Mouse (Mus musculus): ENCODE measurements around the gene Kcnj2.

Gene Kcnj2

DNA sequence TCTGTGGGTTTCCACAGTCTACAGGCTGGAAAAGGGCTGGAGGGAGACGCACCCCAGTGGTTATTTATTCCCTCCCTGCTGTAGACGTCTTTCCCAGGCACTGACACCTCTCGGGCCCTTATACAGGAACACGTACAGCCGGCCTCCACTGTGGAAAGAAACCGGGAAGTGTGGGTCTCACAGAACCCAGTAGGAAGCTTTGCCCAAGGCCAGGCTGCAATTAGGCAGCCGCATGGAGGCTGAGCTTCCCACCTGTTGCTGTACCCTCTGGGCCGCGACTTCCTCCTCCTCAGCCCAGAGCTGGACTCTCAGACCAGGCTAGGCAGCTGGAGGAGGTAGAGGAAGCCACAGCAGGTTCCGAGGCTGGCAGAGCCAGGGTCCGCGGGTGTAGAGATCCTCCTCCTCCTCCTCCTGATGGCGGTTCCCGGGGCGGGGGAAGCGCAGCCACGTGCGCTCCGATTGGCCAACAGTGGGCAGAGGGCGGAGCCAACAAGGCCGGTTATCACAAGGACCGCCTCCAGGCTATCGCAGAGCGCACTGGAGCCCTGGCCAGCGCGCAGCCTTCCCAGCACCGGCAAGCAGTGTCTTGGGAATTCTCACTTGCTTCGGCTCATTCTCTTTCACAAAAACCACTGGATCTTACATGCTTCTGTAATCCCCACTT, at the start of gene Kcnj2:
TSS of gene Kcnj2 (plus strand) at position 530 of the 664 bp plus-strand sequence.
- peak; percentile 91 for DNase-seq (ENCODE audit: extremely low spot score)

DNA sequence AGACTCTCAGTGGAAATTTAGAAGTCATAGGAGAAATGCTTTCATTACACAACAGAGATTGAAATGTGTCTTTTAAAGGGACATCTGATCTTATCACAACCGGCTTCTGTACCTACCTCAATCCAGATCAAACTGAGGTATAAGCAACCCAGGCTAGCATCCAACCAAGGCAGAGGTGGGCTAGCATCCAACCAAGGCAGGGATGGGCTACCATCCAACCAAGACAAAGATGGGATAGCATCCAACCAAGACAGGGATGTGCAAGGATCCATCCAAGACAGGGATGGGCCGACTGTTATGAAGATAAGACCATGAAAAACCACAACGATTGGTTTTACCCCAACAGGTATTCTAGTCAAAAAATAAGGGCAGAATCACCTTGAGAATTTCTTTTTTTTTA, 49.8 kb upstream of the Kcnj2 start:
- no peak for DNase-seq (ENCODE audit: extremely low spot score)

DNA sequence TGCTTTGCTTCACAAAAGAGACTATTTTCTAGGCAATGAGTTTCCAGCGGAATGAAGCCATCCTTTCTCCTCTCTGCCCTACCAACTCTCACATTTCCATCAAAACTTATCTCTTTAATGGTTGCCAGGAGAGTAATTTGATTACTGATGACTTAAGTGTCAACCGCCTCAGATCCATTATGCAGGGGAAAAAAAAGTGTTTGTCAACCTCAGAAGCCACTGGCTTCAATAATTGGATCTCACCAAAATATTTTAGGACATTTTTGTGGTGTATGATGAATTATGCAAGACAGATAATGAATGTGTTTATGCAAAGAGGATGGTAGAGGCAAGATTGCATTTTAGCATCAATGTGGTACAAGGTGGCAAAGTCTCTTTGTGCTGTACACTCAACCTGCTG, 45.8 kb upstream of the Kcnj2 start:
- DNase-seq (ENCODE audit: extremely low spot score): no peak

DNA sequence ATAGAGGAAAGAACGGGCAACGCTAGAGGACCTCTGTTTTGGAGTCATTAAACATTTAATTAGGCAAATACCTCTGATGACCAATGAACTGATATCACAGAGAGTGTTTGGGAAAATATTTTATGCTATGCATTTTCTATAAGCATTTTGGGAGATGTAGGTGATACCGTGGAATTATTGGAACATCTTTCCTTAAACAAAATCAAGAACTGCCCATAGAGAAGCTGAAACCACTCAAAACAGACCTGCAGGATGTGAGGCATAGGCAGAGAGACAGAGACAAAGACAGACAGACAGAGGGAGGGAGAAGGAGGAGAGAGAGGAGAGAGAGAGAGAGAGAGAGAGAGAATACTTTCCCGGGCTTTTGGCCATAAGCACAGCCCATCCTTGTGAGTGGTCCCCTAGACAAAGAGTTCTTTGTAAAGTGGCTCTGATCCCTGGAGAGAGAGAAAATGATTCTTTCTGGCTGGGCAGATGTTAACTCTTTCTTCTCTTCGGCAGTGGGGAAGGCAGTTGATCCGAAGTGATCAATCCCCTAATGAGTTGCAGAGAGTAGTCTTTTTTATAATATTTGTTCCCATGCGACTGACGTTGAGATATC, 43.2 kb upstream of the Kcnj2 start:
- peak; percentile 11 for DNase-seq (ENCODE audit: extremely low spot score)

GRCm38 (mm10) chr11:111042175-111042574, 23.8 kb upstream of the Kcnj2 start:
- peak; percentile 12 for DNase-seq (ENCODE audit: extremely low spot score)

- no peak for DNase-seq (ENCODE audit: extremely low spot score)
These were observed 22.7 kb upstream of the Kcnj2 start for GRCm38 (mm10) chr11:111043298-111043697.

GRCm38 (mm10) chr11:111054252-111054651, 11.7 kb upstream of the Kcnj2 start:
- DNase-seq (ENCODE audit: extremely low spot score): no peak

DNA sequence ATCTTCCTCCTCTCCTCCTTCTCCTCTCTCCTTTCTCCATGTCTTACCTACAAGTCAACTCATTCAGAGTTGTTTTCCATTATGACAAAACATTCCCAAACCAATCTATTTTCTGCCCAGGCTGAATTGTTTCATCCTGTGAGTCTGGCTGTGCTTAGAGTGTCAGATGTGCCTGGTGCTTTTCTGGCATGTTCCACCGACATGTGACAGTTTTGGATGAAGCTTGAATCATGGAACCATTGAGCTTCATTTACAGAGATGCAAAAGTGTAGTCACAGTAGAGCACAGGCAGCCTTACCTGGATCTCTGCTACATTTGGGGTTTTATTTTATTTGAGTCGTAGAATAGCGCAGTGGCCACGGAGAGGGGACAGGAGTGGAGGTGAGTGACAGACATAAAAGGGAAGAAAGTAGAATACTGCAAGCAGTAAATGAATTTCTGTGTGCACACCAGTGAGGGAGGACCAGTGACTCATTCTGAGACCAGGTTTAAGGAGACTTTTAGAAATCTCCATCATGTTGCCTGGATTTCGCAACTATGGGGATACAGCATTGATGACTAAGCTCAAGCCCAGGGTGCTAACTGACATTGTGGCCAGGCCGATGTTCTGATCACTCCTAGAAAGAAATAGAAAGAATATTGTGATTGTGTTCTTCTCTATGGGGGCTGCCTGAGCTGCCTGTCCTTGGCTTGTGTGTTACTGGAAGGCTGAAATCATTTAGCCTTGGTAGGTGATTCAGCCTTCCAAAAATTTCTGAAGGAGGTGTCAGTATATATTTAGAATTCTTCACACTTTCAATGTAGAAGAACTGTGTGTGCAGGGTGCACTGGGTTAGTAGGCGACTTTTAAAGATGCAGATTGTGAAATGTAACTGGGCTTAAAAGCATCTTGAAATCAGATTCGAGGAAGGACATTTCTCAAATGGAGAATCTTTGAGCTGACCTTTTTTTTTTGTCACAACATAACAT, 10.8 kb upstream of the Kcnj2 start:
- no peak for DNase-seq (ENCODE audit: extremely low spot score)

DNA sequence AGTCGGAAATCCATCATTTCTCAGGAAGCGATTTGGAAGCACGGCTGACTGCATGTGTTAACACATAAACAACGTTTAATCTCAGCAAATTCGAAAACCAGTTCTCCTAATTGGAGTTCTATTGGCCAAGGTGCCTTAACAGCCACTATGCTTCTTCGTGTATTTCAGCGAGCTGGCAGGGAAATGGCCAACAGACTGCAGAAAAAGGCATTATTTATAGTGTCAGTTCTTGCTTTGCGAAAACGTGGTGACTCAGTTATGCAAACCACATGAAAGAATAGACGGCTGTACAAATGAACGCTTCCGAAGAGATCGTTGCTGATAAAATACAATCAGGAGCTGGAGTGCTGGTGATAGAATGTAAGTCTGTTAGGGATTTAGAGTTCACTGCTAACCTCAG, 9.9 kb upstream of the Kcnj2 start:
- DNase-seq (ENCODE audit: extremely low spot score): no peak

GRCm38 (mm10) chr11:111057435-111057834, 8.5 kb upstream of the Kcnj2 start:
- DNase-seq (ENCODE audit: extremely low spot score): no peak

- DNase-seq (ENCODE audit: extremely low spot score): no peak
These were observed 6.5 kb upstream of the Kcnj2 start for GRCm38 (mm10) chr11:111059440-111059839.

DNA sequence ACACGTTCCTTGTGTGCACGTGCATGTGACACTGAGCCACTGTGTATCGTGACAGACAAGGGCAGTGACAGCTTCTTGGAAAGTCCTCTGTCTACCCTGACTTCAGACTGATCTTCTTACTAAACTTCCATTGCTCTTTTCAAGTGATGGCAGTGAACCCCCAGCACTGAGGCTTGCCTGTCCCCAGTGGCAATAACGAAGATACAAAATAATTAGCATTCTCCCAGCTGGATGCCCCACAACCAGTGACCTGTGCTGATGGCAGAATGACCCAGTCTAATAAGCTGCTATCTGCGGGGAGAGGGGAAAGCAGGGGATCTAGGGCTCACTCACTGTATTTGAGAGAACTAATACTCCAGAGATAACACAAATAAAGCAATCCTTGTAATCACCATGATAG, 5.7 kb upstream of the Kcnj2 start:
- DNase-seq (ENCODE audit: extremely low spot score): no peak

- DNase-seq (ENCODE audit: extremely low spot score): peak; percentile 63
These were observed 1.0 kb upstream of the Kcnj2 start for GRCm38 (mm10) chr11:111064751-111065527.

DNA sequence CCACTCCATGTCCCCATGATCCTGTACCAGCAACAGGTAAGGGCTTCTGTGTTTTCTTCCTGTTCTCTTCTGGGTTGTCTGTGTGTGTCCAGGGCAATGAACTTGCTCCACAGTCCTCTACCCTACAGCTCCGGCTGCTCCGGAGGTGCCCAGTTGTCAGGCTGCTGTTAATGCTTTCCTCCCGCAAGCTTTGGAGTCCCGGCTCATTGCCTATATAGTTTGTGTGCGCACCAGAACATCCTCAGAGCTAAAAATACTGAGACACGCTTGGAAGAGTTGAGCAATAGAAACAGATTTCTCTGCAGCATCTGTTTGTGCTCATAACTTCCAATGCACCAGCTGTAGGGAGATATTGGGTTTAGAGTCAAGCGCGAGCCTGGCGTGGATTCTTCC, 331 bp downstream of the Kcnj2 start:
- DNase-seq (ENCODE audit: extremely low spot score): no peak

- no peak for DNase-seq (ENCODE audit: extremely low spot score)
These were observed 1.8 kb downstream of the Kcnj2 start for GRCm38 (mm10) chr11:111067787-111068186.

GRCm38 (mm10) chr11:111070460-111070859, 4.5 kb downstream of the Kcnj2 start:
- no peak for DNase-seq (ENCODE audit: extremely low spot score)

DNA sequence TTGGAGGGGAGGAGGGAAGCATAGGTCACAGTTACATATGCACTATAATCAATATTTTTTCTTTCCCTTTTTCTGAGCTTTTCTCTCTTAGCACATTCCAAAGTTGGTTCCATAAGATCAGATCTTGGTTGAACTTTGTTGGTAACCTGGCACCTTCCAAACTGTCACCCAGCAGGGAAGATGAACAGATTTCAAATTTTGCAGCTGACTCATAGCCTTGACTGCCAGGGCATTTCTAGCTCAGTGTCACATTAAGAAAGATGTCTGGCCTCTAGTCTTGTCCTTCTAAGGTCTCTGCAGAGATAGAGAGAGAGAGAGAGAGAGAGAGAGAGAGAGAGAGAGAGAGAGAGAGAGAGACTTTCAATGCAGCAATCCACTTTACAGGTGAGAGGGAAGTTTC, 8.2 kb downstream of the Kcnj2 start:
- no peak for DNase-seq (ENCODE audit: extremely low spot score)

- no peak for DNase-seq (ENCODE audit: extremely low spot score)
These were observed 12.1 kb downstream of the Kcnj2 start for GRCm38 (mm10) chr11:111078107-111078506.

GRCm38 (mm10) chr11:111083009-111083408, 17.0 kb downstream of the Kcnj2 start:
- no peak for DNase-seq (ENCODE audit: extremely low spot score)

DNA sequence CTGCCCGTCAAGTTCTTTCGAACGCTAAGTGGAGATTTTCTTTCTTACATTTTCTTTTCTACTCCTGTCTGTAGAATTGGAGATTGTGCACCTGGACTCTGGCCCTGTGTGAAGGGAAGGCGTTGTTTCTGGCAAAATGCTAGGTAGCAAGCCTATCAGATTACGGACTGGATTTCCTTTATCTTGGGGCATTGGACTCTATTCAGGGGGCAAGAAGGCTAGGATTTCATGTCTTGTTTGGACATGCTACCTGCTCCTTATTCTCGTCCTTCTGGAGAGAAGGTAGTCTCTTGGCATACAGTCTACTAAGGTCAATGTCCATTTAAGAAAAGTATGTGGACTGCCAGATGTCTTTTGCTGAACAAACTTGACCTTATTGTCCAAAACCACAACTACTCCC, 21.0 kb downstream of the Kcnj2 start:
- DNase-seq (ENCODE audit: extremely low spot score): no peak

- no peak for DNase-seq (ENCODE audit: extremely low spot score)
These were observed 22.3 kb downstream of the Kcnj2 start for GRCm38 (mm10) chr11:111088226-111088625.

- no peak for DNase-seq (ENCODE audit: extremely low spot score)
These were observed 22.8 kb downstream of the Kcnj2 start for GRCm38 (mm10) chr11:111088812-111089211.
